Mouse (Mus musculus) E14TG2a.4 (cell line): ENCODE data around the gene E4f1.
A peak's percentile ranks its signal among the peaks of the same experiment; 100 is the strongest.

Source experiments
- H3K27me3 ChIP-seq: 2 replicates; pipeline ENCODE4 v1.6.1; 2014; ENCODE audit warnings: low read length, control low read depth; ENCODE audit not compliant: insufficient read depth
- H3K36me3 ChIP-seq: 2 replicates; pipeline ENCODE4 v1.6.1; 2014; ENCODE audit warnings: low read length, control low read depth; ENCODE audit not compliant: insufficient read depth
- H3K4me1 ChIP-seq: replicated peaks from 2 replicates; pipeline ENCODE4 v1.6.1; 2014; ENCODE audit warnings: low read depth, low read length, control low read depth
- H3K4me3 ChIP-seq: replicated peaks from 2 replicates; pipeline ENCODE4 v1.5.1; 2014; ENCODE audit warnings: mild to moderate bottlenecking, low read length
- H3K9me3 ChIP-seq: 2 replicates; pipeline ENCODE4 v1.6.1; 2014; ENCODE audit warnings: low read length, control low read depth
- CTCF ChIP-seq: conservative IDR thresholded peaks from 2 replicates; pipeline ENCODE4 v1.5.1; 2014; ENCODE audit warnings: low read length
- NANOG ChIP-seq: IDR thresholded peaks from 2 replicates; pipeline ENCODE4 v1.6.1; 2014; ENCODE audit warnings: borderline replicate concordance, low read length, mixed read lengths
- POU5F1 ChIP-seq: IDR thresholded peaks from 2 replicates; pipeline ENCODE4 v1.6.1; 2014; ENCODE audit warnings: low read length, borderline replicate concordance

E4f1 gene

GRCm38 (mm10) chr17:24477985-24478600, 8.0 kb upstream of the E4f1 start:
- no peak for TF ChIP-seq POU5F1
- no peak for TF ChIP-seq NANOG
- TF ChIP-seq CTCF, result no peak
- Histone ChIP-seq H3K27me3 (no peaks in the 10 kb centered on the region), H3K4me3 (peak overlapping the region; percentile 99), H3K9me3 (no peaks in the 10 kb centered on the region), H3K36me3 (peaks cover 50% of the 10 kb centered on the region), H3K4me1 (peaks cover 55% of the 10 kb centered on the region)

GRCm38 (mm10) chr17:24477053-24477984, 7.2 kb upstream of the E4f1 start:
- Histone ChIP-seq H3K4me3 (peak overlapping the region; percentile 99; the same call in 1 of the 2 replicates), H3K27me3 (no peaks in the 10 kb centered on the region), H3K9me3 (no peaks in the 10 kb centered on the region), H3K36me3 (peaks cover 58% of the 10 kb centered on the region), H3K4me1 (peaks cover 60% of the 10 kb centered on the region)
- no peak for TF ChIP-seq NANOG
- TF ChIP-seq CTCF, result no peak
- no peak for TF ChIP-seq POU5F1

- H3K9me3 ChIP-seq, result no peaks in the 10 kb centered on the region
- TF ChIP-seq CTCF, result no peak
- no peak for TF ChIP-seq POU5F1
- no peak for TF ChIP-seq NANOG
- no peak overlapping the region for H3K4me3 ChIP-seq
- H3K27me3 ChIP-seq, result no peaks in the 10 kb centered on the region
- H3K36me3 ChIP-seq, result peaks cover 69% of the 10 kb centered on the region
- peaks cover 65% of the 10 kb centered on the region for H3K4me1 ChIP-seq
Observed at GRCm38 (mm10) chr17:24476022-24476776, 6.1 kb upstream of the E4f1 start.

GRCm38 (mm10) chr17:24475586-24475985, 5.5 kb upstream of the E4f1 start:
- Histone ChIP-seq H3K9me3 (no peaks in the 10 kb centered on the region), H3K4me3 (no peak overlapping the region), H3K27me3 (no peaks in the 10 kb centered on the region), H3K4me1 (peaks cover 66% of the 10 kb centered on the region), H3K36me3 (peaks cover 72% of the 10 kb centered on the region)
- no peak for TF ChIP-seq CTCF
- TF ChIP-seq NANOG, result no peak
- no peak for TF ChIP-seq POU5F1

- H3K36me3 ChIP-seq, result peaks cover 72% of the 10 kb centered on the region
- no peaks in the 10 kb centered on the region for H3K9me3 ChIP-seq
- no peak overlapping the region for H3K4me3 ChIP-seq
- TF ChIP-seq NANOG, result no peak
- no peak for TF ChIP-seq CTCF
- no peak for TF ChIP-seq POU5F1
- H3K27me3 ChIP-seq, result no peaks in the 10 kb centered on the region
- H3K4me1 ChIP-seq, result peaks cover 56% of the 10 kb centered on the region
Observed at GRCm38 (mm10) chr17:24474557-24474956, 4.4 kb upstream of the E4f1 start.

- peak within 1 kb of the TSS; percentile 96; the same call in 1 of the 2 replicates for H3K4me3 ChIP-seq
- H3K27me3 ChIP-seq, result no peaks in the 10 kb centered on the region
- H3K4me1 ChIP-seq, result peaks cover 59% of the 10 kb centered on the region
- H3K9me3 ChIP-seq, result no peaks in the 10 kb centered on the region
- H3K36me3 ChIP-seq, result peaks cover 72% of the 10 kb centered on the region
- TF ChIP-seq CTCF (no peak), NANOG (no peak), POU5F1 (no peak)
Observed at GRCm38 (mm10) chr17:24473612-24474275, 3.6 kb upstream of the E4f1 start, which contains the start of gene Bricd5. Gene Bricd5, plus strand, starts transcription at chr17:24473884.

GRCm38 (mm10) chr17:24472512-24472911, 2.4 kb upstream of the E4f1 start:
- peaks cover 66% of the 10 kb centered on the region for H3K36me3 ChIP-seq
- TF ChIP-seq NANOG, result no peak
- no peak for TF ChIP-seq POU5F1
- TF ChIP-seq CTCF, result no peak
- H3K4me3 ChIP-seq, result peak overlapping the region; percentile 96
- H3K9me3 ChIP-seq, result no peaks in the 10 kb centered on the region
- H3K27me3 ChIP-seq, result no peaks in the 10 kb centered on the region
- H3K4me1 ChIP-seq, result peaks cover 52% of the 10 kb centered on the region
